Mouse (Mus musculus) 3134 (cell line): ENCODE results near the gene Stard5.

Source experiments
- DNase-seq: peaks from one replicate; pipeline ENCODE4 v3.0.0-alpha.2; 2011; ENCODE audit warnings: low spot score; ENCODE audit not compliant: insufficient read length; ENCODE audit errors: extremely low read depth

Stard5 gene

GRCm38 (mm10) chr7:83631828-83632681 lies at the start of gene Stard5:
Stard5 (plus strand) TSS chr7:83631959.
- peak; percentile 95 for DNase-seq

GRCm38 (mm10) chr7:83584639-83585471 lies 46.9 kb upstream of the Stard5 start, which contains the start of gene Tmc3:
Tmc3 (plus strand) TSS chr7:83584927.
- no peak for DNase-seq

- DNase-seq: no peak
Observed at GRCm38 (mm10) chr7:83594056-83594455, 37.7 kb upstream of the Stard5 start.

GRCm38 (mm10) chr7:83597063-83597462 lies 34.7 kb upstream of the Stard5 start:
- no peak for DNase-seq

- DNase-seq: no peak
Observed at GRCm38 (mm10) chr7:83598997-83599912, 32.5 kb upstream of the Stard5 start.

GRCm38 (mm10) chr7:83599913-83600286 lies 31.9 kb upstream of the Stard5 start:
- no peak for DNase-seq

- DNase-seq: no peak
Observed at GRCm38 (mm10) chr7:83604180-83604944, 27.4 kb upstream of the Stard5 start.

- no peak for DNase-seq
Observed at GRCm38 (mm10) chr7:83606796-83607195, 25.0 kb upstream of the Stard5 start.

GRCm38 (mm10) chr7:83609891-83610290 lies 21.9 kb upstream of the Stard5 start:
- DNase-seq: no peak

- DNase-seq: no peak
Observed at GRCm38 (mm10) chr7:83611886-83612285, 19.9 kb upstream of the Stard5 start.

- no peak for DNase-seq
Observed at GRCm38 (mm10) chr7:83615272-83615671, 16.5 kb upstream of the Stard5 start.

GRCm38 (mm10) chr7:83615815-83616214 lies 15.9 kb upstream of the Stard5 start:
- no peak for DNase-seq

GRCm38 (mm10) chr7:83616268-83616667 lies 15.5 kb upstream of the Stard5 start:
- DNase-seq: no peak

GRCm38 (mm10) chr7:83618709-83619108 lies 13.1 kb upstream of the Stard5 start:
- DNase-seq: no peak

- no peak for DNase-seq
Observed at GRCm38 (mm10) chr7:83622582-83622981, 9.2 kb upstream of the Stard5 start.

- DNase-seq: no peak
Observed at GRCm38 (mm10) chr7:83624065-83624464, 7.7 kb upstream of the Stard5 start.

- no peak for DNase-seq
Observed at GRCm38 (mm10) chr7:83626557-83627257, 5.1 kb upstream of the Stard5 start.

- DNase-seq: no peak
Observed at GRCm38 (mm10) chr7:83627369-83627768, 4.4 kb upstream of the Stard5 start.
